Mouse (Mus musculus): ENCODE data around the gene Enthd1. TPM values are rescaled to one million over a fixed set of nuclear protein-coding genes. Genes with fewer than 3 reads are reported as not detected.

Enthd1 gene
- polyA plus RNA-seq, 1 experiment from 2014 or later = not detected

GRCm38 (mm10) chr15:80579121-80579520, 14.2 kb upstream of the Enthd1 start:
- ATAC-seq (replicated peaks; ENCODE audit: low FRiP score) = no peak
- WGBS = 81% methylated on average over 3 of the region's 3 CpGs
- H3K9me3 ChIP-seq (ENCODE audit: control insufficient read depth, low read length) = no peaks in the 10 kb centered on the region

GRCm38 (mm10) chr15:80577166-80577960, 12.4 kb upstream of the Enthd1 start:
- no peak for ATAC-seq (replicated peaks; ENCODE audit: low FRiP score)
- no peak for DNase-seq (ENCODE audit: low spot score)
- H3K4me3 ChIP-seq (ENCODE audit: low read depth, low read length) = no peak overlapping the region
- 6% methylated on average over 22 of the region's 22 CpGs for WGBS
- H3K9ac ChIP-seq (ENCODE audit: low read length) = no peak overlapping the region
- peak overlapping the region; percentile 36 for H3K4me2 ChIP-seq (ENCODE audit: low read depth, low read length, severe bottlenecking)
- peaks cover 4% of the 10 kb centered on the region; the same call in 1 of the 2 replicates for H3K4me1 ChIP-seq (replicated peaks; ENCODE audit: control insufficient read depth, insufficient read depth, low read length)
- no peaks in the 10 kb centered on the region for H3K36me3 ChIP-seq (ENCODE audit: control insufficient read depth, insufficient read depth, low read length)
- peaks cover 3% of the 10 kb centered on the region; the same call in 1 of the 2 replicates for H3K27me3 ChIP-seq (ENCODE audit: control insufficient read depth, insufficient read depth, low read length)
- no peaks in the 10 kb centered on the region for H3K9me3 ChIP-seq (ENCODE audit: control insufficient read depth, low read length)
- no peak overlapping the region for H3K27ac ChIP-seq (ENCODE audit: low read depth, low read length)

More at GRCm38 (mm10) chr15:80579121-80579520, 14.2 kb upstream of the Enthd1 start:
- Histone ChIP-seq H3K9ac (ENCODE audit: low read length) (no peak overlapping the region), H3K36me3 (ENCODE audit: control insufficient read depth, insufficient read depth, low read length) (no peaks in the 10 kb centered on the region), H3K4me2 (ENCODE audit: low read depth, low read length, severe bottlenecking) (no peak overlapping the region), H3K4me1 (replicated peaks; ENCODE audit: control insufficient read depth, insufficient read depth, low read length) (peaks cover 4% of the 10 kb centered on the region; the same call in 1 of the 2 replicates), H3K27me3 (ENCODE audit: control insufficient read depth, insufficient read depth, low read length) (peaks cover 3% of the 10 kb centered on the region; the same call in 1 of the 2 replicates), H3K4me3 (ENCODE audit: low read depth, low read length) (no peak overlapping the region), H3K27ac (ENCODE audit: low read depth, low read length) (no peak overlapping the region)
- DNase-seq (ENCODE audit: low spot score) = no peak

- DNase-seq (ENCODE audit: low spot score) (no peak), ATAC-seq (replicated peaks; ENCODE audit: low FRiP score) (no peak)
- H3K9ac ChIP-seq (ENCODE audit: low read length) = no peak overlapping the region
- H3K9me3 ChIP-seq (ENCODE audit: control insufficient read depth, low read length) = no peaks in the 10 kb centered on the region
- no peak overlapping the region for H3K27ac ChIP-seq (ENCODE audit: low read depth, low read length)
- 83% methylated on average over 11 of the region's 11 CpGs for WGBS
- no peak overlapping the region for H3K4me3 ChIP-seq (ENCODE audit: low read depth, low read length)
- H3K27me3 ChIP-seq (ENCODE audit: control insufficient read depth, insufficient read depth, low read length) = peaks cover 3% of the 10 kb centered on the region; the same call in 1 of the 2 replicates
- H3K4me2 ChIP-seq (ENCODE audit: low read depth, low read length, severe bottlenecking) = no peak overlapping the region
- no peaks in the 10 kb centered on the region for H3K36me3 ChIP-seq (ENCODE audit: control insufficient read depth, insufficient read depth, low read length)
- H3K4me1 ChIP-seq (replicated peaks; ENCODE audit: control insufficient read depth, insufficient read depth, low read length) = peaks cover 4% of the 10 kb centered on the region; the same call in 1 of the 2 replicates
Observed at GRCm38 (mm10) chr15:80576415-80576994, 11.5 kb upstream of the Enthd1 start.

- Histone ChIP-seq H3K4me1 (replicated peaks; ENCODE audit: control insufficient read depth, insufficient read depth, low read length) (peaks cover 4% of the 10 kb centered on the region; the same call in 1 of the 2 replicates), H3K4me2 (ENCODE audit: low read depth, low read length, severe bottlenecking) (no peak overlapping the region), H3K9ac (ENCODE audit: low read length) (no peak overlapping the region), H3K9me3 (ENCODE audit: control insufficient read depth, low read length) (no peaks in the 10 kb centered on the region), H3K27me3 (ENCODE audit: control insufficient read depth, insufficient read depth, low read length) (peaks cover 3% of the 10 kb centered on the region; the same call in 1 of the 2 replicates), H3K36me3 (ENCODE audit: control insufficient read depth, insufficient read depth, low read length) (no peaks in the 10 kb centered on the region), H3K4me3 (ENCODE audit: low read depth, low read length) (no peak overlapping the region), H3K27ac (ENCODE audit: low read depth, low read length) (no peak overlapping the region)
- ATAC-seq (replicated peaks; ENCODE audit: low FRiP score) (no peak), DNase-seq (ENCODE audit: low spot score) (no peak)
- WGBS = 94% methylated on average over 13 of the region's 13 CpGs
Observed at GRCm38 (mm10) chr15:80575817-80576370, 10.9 kb upstream of the Enthd1 start.

GRCm38 (mm10) chr15:80574211-80575040, 9.5 kb upstream of the Enthd1 start:
- WGBS = 91% methylated on average over 17 of the region's 17 CpGs
- no peaks in the 10 kb centered on the region for H3K36me3 ChIP-seq (ENCODE audit: control insufficient read depth, insufficient read depth, low read length)
- no peaks in the 10 kb centered on the region for H3K9me3 ChIP-seq (ENCODE audit: control insufficient read depth, low read length)
- no peak overlapping the region for H3K4me3 ChIP-seq (ENCODE audit: low read depth, low read length)
- H3K27ac ChIP-seq (ENCODE audit: low read depth, low read length) = no peak overlapping the region
- DNase-seq (ENCODE audit: low spot score) (no peak), ATAC-seq (replicated peaks; ENCODE audit: low FRiP score) (no peak)
- peaks cover 3% of the 10 kb centered on the region; the same call in 1 of the 2 replicates for H3K27me3 ChIP-seq (ENCODE audit: control insufficient read depth, insufficient read depth, low read length)
- H3K9ac ChIP-seq (ENCODE audit: low read length) = no peak overlapping the region
- H3K4me2 ChIP-seq (ENCODE audit: low read depth, low read length, severe bottlenecking) = no peak overlapping the region
- peaks cover 4% of the 10 kb centered on the region; the same call in 1 of the 2 replicates for H3K4me1 ChIP-seq (replicated peaks; ENCODE audit: control insufficient read depth, insufficient read depth, low read length)

- no peak for DNase-seq (ENCODE audit: low spot score)
- ATAC-seq (replicated peaks; ENCODE audit: low FRiP score) = no peak
- Histone ChIP-seq H3K9me3 (ENCODE audit: control insufficient read depth, low read length) (no peaks in the 10 kb centered on the region), H3K27ac (ENCODE audit: low read depth, low read length) (no peak overlapping the region), H3K4me2 (ENCODE audit: low read depth, low read length, severe bottlenecking) (no peak overlapping the region), H3K36me3 (ENCODE audit: control insufficient read depth, insufficient read depth, low read length) (no peaks in the 10 kb centered on the region), H3K4me1 (replicated peaks; ENCODE audit: control insufficient read depth, insufficient read depth, low read length) (peaks cover 4% of the 10 kb centered on the region; the same call in 1 of the 2 replicates), H3K4me3 (ENCODE audit: low read depth, low read length) (no peak overlapping the region), H3K9ac (ENCODE audit: low read length) (no peak overlapping the region), H3K27me3 (ENCODE audit: control insufficient read depth, insufficient read depth, low read length) (peaks cover 3% of the 10 kb centered on the region; the same call in 1 of the 2 replicates)
- WGBS = 77% methylated on average over 9 of the region's 9 CpGs
Observed at GRCm38 (mm10) chr15:80572811-80573520, 8.0 kb upstream of the Enthd1 start.

GRCm38 (mm10) chr15:80572291-80572690, 7.3 kb upstream of the Enthd1 start, which contains the start of gene Grap2:
Grap2 (plus strand) TSS chr15:80572594.
- H3K9ac ChIP-seq (ENCODE audit: low read length) = no peak within 1 kb of the TSS
- H3K27me3 ChIP-seq (ENCODE audit: control insufficient read depth, insufficient read depth, low read length) = peaks cover 3% of the 10 kb centered on the region; the same call in 1 of the 2 replicates
- 60% methylated on average over 12 of the region's 12 CpGs for WGBS
- no peak within 1 kb of the TSS for H3K27ac ChIP-seq (ENCODE audit: low read depth, low read length)
- H3K4me2 ChIP-seq (ENCODE audit: low read depth, low read length, severe bottlenecking) = no peak within 1 kb of the TSS
- DNase-seq (ENCODE audit: low spot score) = no peak
- H3K9me3 ChIP-seq (ENCODE audit: control insufficient read depth, low read length) = no peaks in the 10 kb centered on the region
- H3K36me3 ChIP-seq (ENCODE audit: control insufficient read depth, insufficient read depth, low read length) = no peaks in the 10 kb centered on the region
- H3K4me3 ChIP-seq (ENCODE audit: low read depth, low read length) = no peak within 1 kb of the TSS
- ATAC-seq (replicated peaks; ENCODE audit: low FRiP score) = no peak
- H3K4me1 ChIP-seq (replicated peaks; ENCODE audit: control insufficient read depth, insufficient read depth, low read length) = peaks cover 3% of the 10 kb centered on the region; the same call in 1 of the 2 replicates

Data from forebrain, embryonic 11.5 days (tissue).